Mouse (Mus musculus): Measurements from ENCODE around the gene Spin4. TPM values are rescaled to one million over a fixed set of nuclear protein-coding genes. Genes with fewer than 3 reads are reported as not detected.

Spin4 gene
- not detected in 2 replicates for polyA plus RNA-seq (2012)

DNA sequence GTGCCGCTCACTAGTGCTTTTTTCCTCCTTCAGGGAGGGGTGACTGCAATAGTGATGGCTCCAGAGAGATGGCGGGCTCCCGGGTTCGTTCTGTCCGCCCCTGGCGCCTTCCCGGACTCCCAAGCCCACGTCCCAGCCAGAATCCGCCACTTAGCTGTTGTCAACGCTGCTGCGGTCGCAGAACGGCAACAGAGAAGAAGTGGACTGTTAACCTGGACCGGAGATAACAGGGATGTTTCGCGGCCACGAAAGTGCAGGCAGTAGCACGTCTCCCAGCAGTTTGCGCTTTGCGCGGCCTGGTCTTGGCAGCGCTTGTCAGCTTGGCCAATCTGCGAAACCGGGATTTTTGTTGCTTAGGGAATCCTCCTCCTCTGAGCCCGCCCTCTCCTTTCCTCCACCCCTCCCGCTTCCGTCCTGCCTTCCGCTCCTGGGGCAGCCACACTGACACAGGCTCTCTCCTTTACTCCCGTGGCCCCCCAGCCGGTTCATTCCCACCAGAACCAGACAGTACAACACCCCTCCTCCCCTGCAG, at the start of gene Spin4:
Gene Spin4, minus strand, starts transcription at position 322 of the 532 bp plus-strand sequence.
- TF ChIP-seq TAL1 (IDR thresholded peaks at IDR 0.05; ENCODE audit: low read length) (no peak), GATA1 (IDR thresholded peaks at IDR 0.05; ENCODE audit: low read length) (no peak)
- H3K4me1 ChIP-seq (ENCODE audit: control insufficient read depth): peaks cover 14% of the 10 kb centered on the region
- peaks cover 3% of the 10 kb centered on the region; the same call in 1 of the 2 replicates for H3K9me3 ChIP-seq (ENCODE audit: control insufficient read depth, low read length)
- H3K27me3 ChIP-seq (ENCODE audit: control insufficient read depth): peaks cover 25% of the 10 kb centered on the region
- H3K4me3 ChIP-seq (replicated peaks): peak within 1 kb of the TSS; percentile 71
- no peaks in the 10 kb centered on the region for H3K36me3 ChIP-seq (ENCODE audit: control insufficient read depth)

DNA sequence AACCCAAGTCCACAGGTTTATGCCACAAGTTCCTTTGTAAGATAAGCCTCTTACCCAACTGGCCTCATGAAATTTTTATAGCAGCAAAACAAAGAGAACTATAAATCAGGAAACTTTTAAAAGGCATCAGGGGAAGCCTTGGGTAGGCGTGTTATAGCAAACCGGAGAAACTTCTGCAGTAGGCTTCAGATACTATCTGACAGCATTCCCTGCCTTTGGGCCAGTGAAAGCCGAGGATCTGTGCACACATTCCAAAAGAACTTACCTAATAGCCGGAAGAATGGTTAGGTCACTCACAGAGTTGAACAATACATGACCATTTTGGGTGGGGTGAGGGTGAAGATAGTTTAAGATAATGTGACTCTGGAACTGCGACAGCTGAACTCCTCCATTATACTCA, 1.4 kb upstream of the Spin4 start:
- Histone ChIP-seq H3K36me3 (ENCODE audit: control insufficient read depth) (no peaks in the 10 kb centered on the region), H3K9me3 (ENCODE audit: control insufficient read depth, low read length) (peaks cover 3% of the 10 kb centered on the region; the same call in 1 of the 2 replicates)
- no peak for TF ChIP-seq TAL1 (IDR thresholded peaks at IDR 0.05; ENCODE audit: low read length)
- no peak for TF ChIP-seq GATA1 (IDR thresholded peaks at IDR 0.05; ENCODE audit: low read length)

DNA sequence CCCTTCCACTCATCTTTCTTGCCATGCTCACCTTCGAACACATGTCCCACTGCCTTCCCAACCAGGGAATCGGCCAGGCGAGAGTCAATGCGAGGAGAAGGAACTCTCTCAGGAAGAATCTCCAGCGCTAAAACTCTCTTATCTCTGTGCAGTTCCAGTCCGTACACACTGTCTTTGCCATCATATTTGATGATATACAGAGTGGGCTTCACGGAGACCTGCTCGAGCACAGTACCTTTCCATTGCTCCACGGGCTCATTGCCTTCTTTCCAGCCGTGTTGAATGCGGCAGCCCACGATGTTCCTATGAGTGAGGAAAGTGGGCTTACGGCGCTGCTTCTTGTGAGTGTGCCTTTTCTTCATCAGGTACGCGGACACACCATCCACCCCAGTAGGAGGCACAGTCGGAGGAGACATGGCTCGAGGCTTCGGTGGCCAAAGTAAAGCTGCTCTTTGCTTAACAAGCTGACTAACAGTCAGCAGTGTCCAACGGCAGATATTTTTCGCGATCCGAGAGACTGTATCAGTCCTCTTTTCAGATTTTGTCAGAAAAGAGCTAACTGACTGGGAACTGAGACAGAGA, 612 bp downstream of the Spin4 start:
- Histone ChIP-seq H3K9me3 (ENCODE audit: control insufficient read depth, low read length) (peaks cover 3% of the 10 kb centered on the region; the same call in 1 of the 2 replicates), H3K36me3 (ENCODE audit: control insufficient read depth) (no peaks in the 10 kb centered on the region), H3K4me1 (ENCODE audit: control insufficient read depth) (peaks cover 14% of the 10 kb centered on the region), H3K4me3 (replicated peaks) (peak overlapping the region; percentile 71), H3K27me3 (ENCODE audit: control insufficient read depth) (peaks cover 25% of the 10 kb centered on the region)
- TF ChIP-seq TAL1 (IDR thresholded peaks at IDR 0.05; ENCODE audit: low read length) (no peak), GATA1 (IDR thresholded peaks at IDR 0.05; ENCODE audit: low read length) (no peak)

More for the DNA sequence above, 1.4 kb upstream of the Spin4 start:
- Histone ChIP-seq H3K4me1 (ENCODE audit: control insufficient read depth) (peaks cover 14% of the 10 kb centered on the region), H3K27me3 (ENCODE audit: control insufficient read depth) (peaks cover 25% of the 10 kb centered on the region), H3K4me3 (replicated peaks) (no peak overlapping the region)

DNA sequence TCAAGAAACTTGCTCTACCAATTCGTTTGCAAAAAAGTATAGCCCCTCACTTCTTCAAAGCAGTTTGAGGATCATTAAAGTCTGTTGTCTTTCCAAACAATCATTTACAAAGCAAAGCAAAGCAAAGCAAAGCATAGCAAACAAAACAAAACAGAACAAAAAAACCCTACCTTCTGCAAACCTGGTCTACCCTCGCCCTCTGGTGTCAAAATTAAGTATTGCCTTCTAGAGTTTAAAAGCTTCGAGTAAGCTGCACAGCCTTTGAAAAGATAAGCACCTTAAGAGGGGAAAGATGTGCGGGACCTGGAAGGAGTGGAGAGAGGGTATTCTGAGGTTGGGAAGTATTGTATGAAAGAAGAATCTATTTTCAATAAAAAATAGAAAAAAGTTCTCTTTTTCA, 14.4 kb downstream of the Spin4 start:
- Histone ChIP-seq H3K36me3 (ENCODE audit: control insufficient read depth) (no peaks in the 10 kb centered on the region), H3K4me1 (ENCODE audit: control insufficient read depth) (no peaks in the 10 kb centered on the region), H3K9me3 (ENCODE audit: control insufficient read depth, low read length) (no peaks in the 10 kb centered on the region), H3K27me3 (ENCODE audit: control insufficient read depth) (no peaks in the 10 kb centered on the region), H3K4me3 (replicated peaks) (no peak overlapping the region)
- TF ChIP-seq TAL1 (IDR thresholded peaks at IDR 0.05; ENCODE audit: low read length): no peak
- TF ChIP-seq GATA1 (IDR thresholded peaks at IDR 0.05; ENCODE audit: low read length): no peak

DNA sequence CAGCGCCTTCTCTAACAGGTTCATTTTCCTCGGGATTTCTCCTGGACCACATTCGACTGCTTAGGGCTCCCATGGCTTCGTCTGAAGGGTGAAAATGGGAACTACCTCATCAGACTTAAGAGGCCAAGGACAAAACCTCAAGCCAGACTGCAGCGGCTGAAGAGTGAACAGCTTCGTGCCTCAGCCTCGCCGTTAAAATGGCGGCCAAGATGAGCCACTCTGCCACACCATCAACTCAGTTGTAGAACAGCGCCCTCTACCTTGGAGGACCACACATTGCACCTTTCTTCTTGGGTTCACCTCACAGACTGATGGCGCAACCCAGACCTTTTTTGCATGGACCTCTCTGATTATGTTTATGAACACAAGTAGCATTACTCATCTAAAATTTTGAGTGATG, 27.6 kb downstream of the Spin4 start:
- TF ChIP-seq GATA1 (IDR thresholded peaks at IDR 0.05; ENCODE audit: low read length) (no peak), TAL1 (IDR thresholded peaks at IDR 0.05; ENCODE audit: low read length) (no peak)
- Histone ChIP-seq H3K27me3 (ENCODE audit: control insufficient read depth) (peaks cover 3% of the 10 kb centered on the region; the same call in 1 of the 2 replicates), H3K4me3 (replicated peaks) (no peak overlapping the region)

DNA sequence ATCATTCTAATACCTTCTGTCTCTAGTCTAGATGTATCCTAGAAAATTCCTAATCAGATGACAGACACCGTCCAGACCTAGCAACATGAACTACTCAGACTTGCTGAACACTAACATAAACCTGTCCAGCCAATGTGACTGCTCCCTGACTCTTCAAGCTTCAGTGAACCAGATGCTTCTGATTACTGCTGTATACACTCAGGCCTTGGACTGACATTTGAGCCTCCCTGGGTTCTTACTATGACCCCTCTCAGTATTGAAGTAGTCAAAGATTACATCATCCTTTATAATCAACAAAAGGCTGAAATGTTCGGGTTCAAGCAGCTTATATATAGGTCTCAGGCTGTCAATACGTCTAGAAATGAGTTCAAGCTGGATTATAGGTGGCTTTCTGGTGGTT, 32.4 kb downstream of the Spin4 start:
- TF ChIP-seq GATA1 (IDR thresholded peaks at IDR 0.05; ENCODE audit: low read length) (no peak), TAL1 (IDR thresholded peaks at IDR 0.05; ENCODE audit: low read length) (no peak)
- Histone ChIP-seq H3K4me3 (replicated peaks) (no peak overlapping the region), H3K4me1 (ENCODE audit: control insufficient read depth) (peaks cover 8% of the 10 kb centered on the region), H3K9me3 (ENCODE audit: control insufficient read depth, low read length) (peaks cover 4% of the 10 kb centered on the region), H3K36me3 (ENCODE audit: control insufficient read depth) (no peaks in the 10 kb centered on the region), H3K27me3 (ENCODE audit: control insufficient read depth) (peaks cover 14% of the 10 kb centered on the region)

More for the DNA sequence above, 27.6 kb downstream of the Spin4 start:
- Histone ChIP-seq H3K4me1 (ENCODE audit: control insufficient read depth) (no peaks in the 10 kb centered on the region), H3K36me3 (ENCODE audit: control insufficient read depth) (no peaks in the 10 kb centered on the region), H3K9me3 (ENCODE audit: control insufficient read depth, low read length) (peaks cover 4% of the 10 kb centered on the region)

DNA sequence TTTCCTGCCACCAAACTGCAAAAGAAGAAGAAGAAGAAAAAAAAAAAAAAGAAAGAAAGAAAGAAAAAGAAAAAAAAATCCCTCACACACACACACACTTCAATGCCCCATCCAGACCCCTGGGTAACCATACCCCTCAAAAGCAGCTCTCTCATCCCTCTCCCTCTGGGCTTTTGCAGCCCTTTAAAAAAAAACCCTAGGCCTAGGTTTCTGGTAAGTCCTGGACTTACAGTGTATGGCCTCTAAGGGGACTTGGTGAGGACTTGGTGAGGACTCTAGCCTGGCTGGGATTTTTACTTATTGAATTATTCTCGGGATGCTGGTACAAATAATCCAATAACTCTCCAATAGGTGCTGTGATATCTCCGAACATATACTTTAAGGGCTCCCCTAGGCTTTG, 35.6 kb downstream of the Spin4 start:
- H3K9me3 ChIP-seq (ENCODE audit: control insufficient read depth, low read length): no peaks in the 10 kb centered on the region
- H3K36me3 ChIP-seq (ENCODE audit: control insufficient read depth): no peaks in the 10 kb centered on the region
- H3K4me3 ChIP-seq (replicated peaks): no peak overlapping the region
- H3K27me3 ChIP-seq (ENCODE audit: control insufficient read depth): peaks cover 14% of the 10 kb centered on the region
- no peak for TF ChIP-seq TAL1 (IDR thresholded peaks at IDR 0.05; ENCODE audit: low read length)
- TF ChIP-seq GATA1 (IDR thresholded peaks at IDR 0.05; ENCODE audit: low read length): no peak
- peaks cover 8% of the 10 kb centered on the region for H3K4me1 ChIP-seq (ENCODE audit: control insufficient read depth)

DNA sequence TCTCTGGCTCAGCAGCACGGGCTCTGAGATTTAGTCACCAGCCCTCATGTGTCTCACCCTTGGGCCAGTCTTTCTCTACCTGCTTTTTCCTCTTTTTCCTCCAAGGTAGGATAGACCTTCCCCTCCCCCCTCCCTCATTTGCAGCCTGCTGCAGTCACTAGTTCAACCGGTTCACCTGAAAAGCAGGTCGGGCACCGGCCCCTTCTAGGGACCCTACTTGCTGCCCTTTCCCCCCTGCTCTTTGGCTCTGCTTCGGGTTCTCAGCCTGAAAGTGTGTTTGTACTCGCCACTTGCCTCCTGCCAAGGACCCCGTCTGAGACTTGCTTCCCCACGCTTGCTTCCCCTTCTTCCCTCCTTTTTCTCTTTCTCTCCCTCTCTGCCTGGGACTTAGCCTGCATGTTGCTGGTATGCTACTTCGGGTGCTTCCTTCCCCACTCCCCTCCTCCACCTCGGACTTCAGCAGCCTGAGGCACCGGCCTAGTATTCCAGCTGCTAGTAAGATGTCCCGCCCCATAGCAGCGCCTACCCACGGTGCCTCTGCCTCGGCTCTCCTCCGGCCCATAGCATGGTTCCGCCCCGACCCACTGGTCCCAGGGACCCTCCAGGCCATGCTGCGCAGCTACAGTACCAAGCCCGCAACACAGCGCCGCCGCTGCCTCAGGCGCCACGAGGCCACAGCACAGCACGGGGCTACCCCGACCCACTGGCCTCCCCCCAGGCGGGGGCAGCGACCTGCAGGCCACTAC, 36.2 kb downstream of the Spin4 start:
- no peaks in the 10 kb centered on the region for H3K9me3 ChIP-seq (ENCODE audit: control insufficient read depth, low read length)
- no peak for TF ChIP-seq TAL1 (IDR thresholded peaks at IDR 0.05; ENCODE audit: low read length)
- no peak for TF ChIP-seq GATA1 (IDR thresholded peaks at IDR 0.05; ENCODE audit: low read length)
- H3K27me3 ChIP-seq (ENCODE audit: control insufficient read depth): peaks cover 17% of the 10 kb centered on the region
- peak overlapping the region; percentile 47 for H3K4me3 ChIP-seq (replicated peaks)
- no peaks in the 10 kb centered on the region for H3K36me3 ChIP-seq (ENCODE audit: control insufficient read depth)
- peaks cover 8% of the 10 kb centered on the region for H3K4me1 ChIP-seq (ENCODE audit: control insufficient read depth)

Other genes starting within 250 kb of the Spin4 start
- not detected in 2 replicates for gene Arhgef9, start 170.2 kb upstream of the Spin4 start, polyA plus RNA-seq (2012)